24 mouse cellular contexts compared by ENCODE assay signal in the genomic region with DNA sequence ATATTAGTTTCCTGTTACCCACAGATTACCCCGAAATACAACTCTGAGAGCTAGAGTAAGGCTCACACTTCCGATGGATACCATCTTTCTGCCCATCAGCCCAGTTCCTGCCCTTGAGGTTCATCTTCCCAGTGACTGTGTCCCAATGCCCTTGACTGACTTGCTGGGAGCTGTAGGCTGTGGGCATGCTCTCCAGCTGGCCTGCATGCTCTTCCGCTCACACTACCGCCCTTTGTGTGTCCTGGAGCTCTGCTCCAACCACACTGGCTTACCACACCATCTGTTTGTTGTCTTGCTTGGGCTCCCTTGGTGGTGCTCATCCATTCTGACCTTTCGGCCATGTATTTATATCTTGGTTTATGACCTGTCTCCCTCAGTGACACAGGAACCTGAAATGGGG. TPM values are rescaled to one million over a fixed set of nuclear protein-coding genes. Genes with fewer than 3 reads are reported as not detected.
DNase-seq lines count a peak whose midpoint lies in the region; ATAC-seq lines count a peak whose summit lies in the region.
"Had no signal": no experiment of that assay in that cellular context is flagged by ENCODE, and none has a peak within 500 bp of the region (broad histone marks: within the 10 kb centered on the region; RNA-seq: fewer than 3 reads in every experiment).

No protein-coding gene starts in this region.

- no peak for DNase-seq in heart, embryonic 10.5 days (ENCODE audit: low spot score)
- no peak for DNase-seq in heart, adult 18-20 months
- no peak for DNase-seq in heart, adult 9 months (ENCODE audit: low spot score in 2 of 2)
- no peak for DNase-seq in kidney, adult 11 months
- DNase-seq in brain, adult 2 months (ENCODE audit: low read depth, low spot score), result peak; percentile 20
- no peak for DNase-seq in lung, postnatal 14 days
- DNase-seq: adrenal gland, postnatal 14 days; cerebellum, adult 18-20 months; cerebellum, adult 9-11 months; cerebellum, postnatal 36 days; gastrocnemius, postnatal 25 days; kidney, adult 9 months had no signal

- H3K27me3 ChIP-seq in heart, embryonic 10.5 days (ENCODE audit: insufficient read depth, poor library complexity, severe bottlenecking), result no peaks in the 10 kb centered on the region
- no peaks in the 10 kb centered on the region for H3K27me3 ChIP-seq in heart, embryonic 14.5 days (ENCODE audit: control insufficient read depth, insufficient read depth, low read length)
- no peaks in the 10 kb centered on the region for H3K27me3 ChIP-seq in kidney, embryonic 16.5 days (ENCODE audit: insufficient read depth, low read length)
- H3K27me3 ChIP-seq: CH12.LX; embryonic facial prominence, embryonic 13.5 days; forebrain, embryonic 12.5 days; hindbrain, embryonic 12.5 days; Patski had no signal

- no peak overlapping the region for H3K9ac ChIP-seq in heart, embryonic 14.5 days (ENCODE audit: low read length)
- no peak overlapping the region for H3K9ac ChIP-seq in kidney, embryonic 16.5 days (replicated peaks; ENCODE audit: low read length)
- H3K9ac ChIP-seq: embryonic facial prominence, embryonic 13.5 days; forebrain, embryonic 12.5 days; hindbrain, embryonic 12.5 days had no signal

- H3K36me3 ChIP-seq in heart, embryonic 10.5 days, result no peaks in the 10 kb centered on the region
- no peaks in the 10 kb centered on the region for H3K36me3 ChIP-seq in heart, embryonic 14.5 days (ENCODE audit: control insufficient read depth, insufficient read depth, low read length)
- no peaks in the 10 kb centered on the region for H3K36me3 ChIP-seq in kidney, embryonic 16.5 days (ENCODE audit: insufficient read depth, low read length)
- H3K36me3 ChIP-seq: embryonic facial prominence, embryonic 13.5 days; forebrain, embryonic 12.5 days; hindbrain, embryonic 12.5 days had no signal

- ATAC-seq in heart, embryonic 14.5 days (ENCODE audit: insufficient number of reproducible peaks, insufficient read depth, low FRiP score, low read depth), result no peak
- 0 out of 2 replicates have a peak, but pooled peaks have one; percentile 22 for ATAC-seq in kidney, embryonic 16.5 days (ENCODE audit: low FRiP score, low TSS enrichment)
- ATAC-seq: activated CD4-positive, CD25-positive, alpha-beta regulatory T cell, adult 4 months; forebrain, embryonic 16.5 days; hindbrain, embryonic 16.5 days; inflammation-experienced regulatory T-cells, adult 6 months; intestine, postnatal 0 days; Patski had no signal

- WGBS in heart, embryonic 10.5 days, result 80% methylated on average over 5 of the region's 5 CpGs
- 88% methylated on average over 5 of the region's 5 CpGs for WGBS in heart, embryonic 14.5 days
- WGBS in kidney, embryonic 16.5 days, result 77% methylated on average over 5 of the region's 5 CpGs

- H3K4me2 ChIP-seq in heart, embryonic 14.5 days (ENCODE audit: low read length), result peak overlapping the region; percentile 62
- no peak overlapping the region for H3K4me2 ChIP-seq in kidney, embryonic 16.5 days (replicated peaks; ENCODE audit: low read depth, low read length)
- H3K4me2 ChIP-seq: embryonic facial prominence, embryonic 13.5 days; forebrain, embryonic 12.5 days; hindbrain, embryonic 12.5 days had no signal

- H3K27ac ChIP-seq in heart, embryonic 10.5 days, result peak overlapping the region; percentile 30; the same call in 1 of the 2 replicates
- H3K27ac ChIP-seq in heart, embryonic 14.5 days (replicated peaks in 1 of 2; ENCODE audit: control insufficient read depth in 1 of 2, insufficient read depth in 1 of 2, low read depth in 2 of 2, low read length in 2 of 2), result no peak overlapping the region
- H3K27ac ChIP-seq in kidney, embryonic 16.5 days (ENCODE audit: low read length), result no peak overlapping the region
- H3K27ac ChIP-seq: embryonic facial prominence, embryonic 13.5 days; forebrain, embryonic 12.5 days; hindbrain, embryonic 12.5 days had no signal

- peak overlapping the region; percentile 38; the same call in 1 of the 2 replicates for H3K4me3 ChIP-seq in heart, embryonic 10.5 days
- H3K4me3 ChIP-seq in heart, embryonic 14.5 days (ENCODE audit: control insufficient read depth in 1 of 2, insufficient read depth in 1 of 2, low read depth in 1 of 2, low read length in 2 of 2), result no peak overlapping the region
- no peak overlapping the region for H3K4me3 ChIP-seq in kidney, embryonic 16.5 days (ENCODE audit: low read length)
- H3K4me3 ChIP-seq: embryonic facial prominence, embryonic 13.5 days; forebrain, embryonic 12.5 days; hindbrain, embryonic 12.5 days had no signal

- peaks cover 19% of the 10 kb centered on the region for H3K4me1 ChIP-seq in heart, embryonic 10.5 days
- peaks cover 16 to 24% of the 10 kb centered on the region in 2 experiments for H3K4me1 ChIP-seq in heart, embryonic 14.5 days (ENCODE audit: control insufficient read depth in 2 of 2, insufficient read depth in 2 of 2, low read length in 2 of 2)
- no peaks in the 10 kb centered on the region for H3K4me1 ChIP-seq in kidney, embryonic 16.5 days (ENCODE audit: insufficient read depth, low read length)
- H3K4me1 ChIP-seq: embryonic facial prominence, embryonic 13.5 days; forebrain, embryonic 12.5 days; hindbrain, embryonic 12.5 days had no signal

- H3K9me3 ChIP-seq in heart, embryonic 10.5 days, result no peaks in the 10 kb centered on the region
- no peaks in the 10 kb centered on the region for H3K9me3 ChIP-seq in heart, embryonic 14.5 days (ENCODE audit: control insufficient read depth, low read length)
- no peaks in the 10 kb centered on the region for H3K9me3 ChIP-seq in kidney, embryonic 16.5 days (ENCODE audit: low read length)
- H3K9me3 ChIP-seq: embryonic facial prominence, embryonic 13.5 days; forebrain, embryonic 12.5 days; hindbrain, embryonic 12.5 days had no signal

RNA-seq across cellular contexts. Expression of gene Neb, which starts 10.6 kb away (rescaled TPM):
- polyA plus RNA-seq in heart, embryonic 10.5 days (2016; fragmentation: Nextera tagmentation; extraction: Ambion mirVana), result 0.75 and 1.7 TPM in 2 replicates
- 1 to 10 TPM; 5.7 to 7.3 TPM for total RNA-seq in heart, adult 18-20 months (2021)
- polyA plus RNA-seq in heart, embryonic 14.5 days (2014; fragmentation: Nextera tagmentation; extraction: Ambion mirVana), result 2.2 and 2.5 TPM in 2 replicates
- polyA plus RNA-seq in kidney, embryonic 16.5 days (2015; fragmentation: Nextera tagmentation; extraction: Ambion mirVana), result 4.9 TPM in 2 replicates

RNA-seq across cellular contexts. Expression of gene Arl5a, which starts 57.0 kb away (rescaled TPM):
- polyA plus RNA-seq in heart, embryonic 10.5 days (2016; fragmentation: Nextera tagmentation; extraction: Ambion mirVana), result 62.9 and 72.8 TPM in 2 replicates
- total RNA-seq in heart, adult 18-20 months (2021), result 10 to 100 TPM; 35.8 to 35.9 TPM
- 86.0 and 89.2 TPM in 2 replicates for polyA plus RNA-seq in heart, embryonic 14.5 days (2014; fragmentation: Nextera tagmentation; extraction: Ambion mirVana)
- 35.6 and 45.3 TPM in 2 replicates for polyA plus RNA-seq in kidney, embryonic 16.5 days (2015; fragmentation: Nextera tagmentation; extraction: Ambion mirVana)
